Mouse (Mus musculus) CD8-positive naive resting alpha-beta T cell, adult 2 months (primary cell): ENCODE measurements around the gene Tacc2.
"Not testable (repeated sequence)": the region's sequence is repeated elsewhere in the genome, so short reads cannot be mapped to it uniquely, and the experiment has no call there.

Experiments used
- DNase-seq, 2 experiments: peaks; one replicate each; pipeline ENCODE4 v3.0.0; 2022; ENCODE audit warnings: low read depth in 2 of 2, low spot score in 2 of 2

Gene Tacc2

GRCm38 (mm10) chr7:130577388-130578003, at the start of gene Tacc2:
Tacc2 (plus strand) TSS chr7:130577438.
- no peak for DNase-seq

GRCm38 (mm10) chr7:130531138-130531537, 46.1 kb upstream of the Tacc2 start:
- not testable (repeated sequence) for DNase-seq

GRCm38 (mm10) chr7:130533316-130534260, 43.6 kb upstream of the Tacc2 start:
- peak; percentile 73 to 80 for DNase-seq

- DNase-seq = no peak
These were observed 42.1 kb upstream of the Tacc2 start for GRCm38 (mm10) chr7:130535174-130535573.

GRCm38 (mm10) chr7:130537068-130537467, 40.2 kb upstream of the Tacc2 start:
- DNase-seq = no peak

GRCm38 (mm10) chr7:130540176-130540575, 37.1 kb upstream of the Tacc2 start:
- DNase-seq = no peak

GRCm38 (mm10) chr7:130543181-130543580, 34.1 kb upstream of the Tacc2 start:
- DNase-seq = no peak

GRCm38 (mm10) chr7:130545401-130545800, 31.8 kb upstream of the Tacc2 start:
- no peak for DNase-seq

GRCm38 (mm10) chr7:130545893-130546292, 31.3 kb upstream of the Tacc2 start:
- DNase-seq = no peak

GRCm38 (mm10) chr7:130546421-130546790, 30.8 kb upstream of the Tacc2 start:
- no peak for DNase-seq

GRCm38 (mm10) chr7:130546791-130547484, 30.3 kb upstream of the Tacc2 start:
- peak; percentile 91 to 94 for DNase-seq

GRCm38 (mm10) chr7:130547635-130548175, 29.5 kb upstream of the Tacc2 start:
- DNase-seq = no peak

- DNase-seq = no peak
These were observed 24.5 kb upstream of the Tacc2 start for GRCm38 (mm10) chr7:130552780-130553179.

GRCm38 (mm10) chr7:130553321-130553720, 23.9 kb upstream of the Tacc2 start:
- DNase-seq = no peak

GRCm38 (mm10) chr7:130555597-130555996, 21.6 kb upstream of the Tacc2 start:
- no peak for DNase-seq

GRCm38 (mm10) chr7:130558592-130558991, 18.6 kb upstream of the Tacc2 start:
- DNase-seq = no peak

- no peak for DNase-seq
These were observed 16.3 kb upstream of the Tacc2 start for GRCm38 (mm10) chr7:130560933-130561332.

GRCm38 (mm10) chr7:130563276-130563675, 14.0 kb upstream of the Tacc2 start:
- no peak for DNase-seq

- no peak for DNase-seq
These were observed 13.4 kb upstream of the Tacc2 start for GRCm38 (mm10) chr7:130563880-130564279.

GRCm38 (mm10) chr7:130564596-130564995, 12.6 kb upstream of the Tacc2 start:
- DNase-seq = no peak

GRCm38 (mm10) chr7:130568783-130569436, 8.3 kb upstream of the Tacc2 start:
- DNase-seq = no peak
